Mouse (Mus musculus) mesoderm, embryonic 11.5 days (tissue): ENCODE measurements at regions not wholly inside any gene's neighbourhood (a gene's known extent, or its start where the extent isn't known, plus 50 kb on each side); places are given as distances from the start of the nearest gene placed in this dataset.

ENCODE experiments used
- DNase-seq: peaks from one replicate; pipeline ENCODE4 v3.0.0-alpha.2; 2012; ENCODE audit warnings: low read depth, low spot score

GRCm38 (mm10) chr14:76822766-76823325 lies 213.7 kb upstream of the Ccdc122 start:
- DNase-seq = no peak

- no peak for DNase-seq
Measured at GRCm38 (mm10) chr14:76821892-76822291, 214.7 kb upstream of the Ccdc122 start.

DNA sequence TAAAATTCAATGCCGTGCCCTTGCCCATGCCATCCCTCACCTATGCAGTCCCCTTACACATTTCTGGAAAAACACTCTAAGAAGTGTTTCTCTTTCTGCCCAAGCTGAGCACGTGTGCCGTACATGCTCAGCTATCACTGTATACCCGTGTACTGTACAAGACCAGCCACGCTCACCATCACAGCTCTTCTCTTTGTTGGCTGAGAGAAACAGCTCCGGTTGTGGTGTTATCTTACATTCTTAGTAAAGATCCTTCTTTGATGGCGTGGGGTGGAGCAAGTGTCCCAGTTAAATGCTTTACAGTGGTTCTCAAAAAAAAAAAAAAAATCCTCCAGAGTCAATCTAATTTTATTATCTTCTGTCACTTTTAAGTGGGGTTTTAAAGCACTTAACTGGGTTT lies 215.1 kb upstream of the Ccdc122 start:
- no peak for DNase-seq

- DNase-seq = no peak
Measured at GRCm38 (mm10) chr14:76820989-76821388, 215.6 kb upstream of the Ccdc122 start.

GRCm38 (mm10) chr14:76819690-76820089 lies 216.9 kb upstream of the Ccdc122 start:
- no peak for DNase-seq

GRCm38 (mm10) chr14:76818256-76819010 lies 218.1 kb upstream of the Ccdc122 start:
- DNase-seq = no peak

GRCm38 (mm10) chr14:76817189-76817772 lies 219.3 kb upstream of the Ccdc122 start:
- DNase-seq = no peak

DNA sequence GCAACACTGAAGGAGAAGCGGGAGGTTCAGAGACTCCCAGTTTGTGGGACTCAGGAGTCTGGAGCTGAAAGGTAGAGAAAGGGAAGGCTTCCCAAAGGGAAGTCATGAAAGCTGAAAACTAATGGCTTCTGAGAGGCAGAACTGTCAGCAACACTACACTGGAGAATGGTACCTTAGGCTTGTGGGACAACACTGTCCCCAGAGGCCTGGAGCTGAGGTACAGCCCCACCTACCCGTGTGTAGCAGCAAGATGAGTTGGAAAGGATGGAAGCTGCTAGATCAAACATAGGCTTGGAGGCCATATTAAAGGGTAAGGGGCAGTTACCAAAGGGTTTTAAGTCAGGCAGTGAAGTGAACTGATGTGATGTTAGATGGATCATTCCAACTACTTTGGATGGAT lies 219.9 kb upstream of the Ccdc122 start:
- DNase-seq = no peak

GRCm38 (mm10) chr14:76812155-76812875 lies 224.3 kb upstream of the Ccdc122 start:
- DNase-seq = no peak

DNA sequence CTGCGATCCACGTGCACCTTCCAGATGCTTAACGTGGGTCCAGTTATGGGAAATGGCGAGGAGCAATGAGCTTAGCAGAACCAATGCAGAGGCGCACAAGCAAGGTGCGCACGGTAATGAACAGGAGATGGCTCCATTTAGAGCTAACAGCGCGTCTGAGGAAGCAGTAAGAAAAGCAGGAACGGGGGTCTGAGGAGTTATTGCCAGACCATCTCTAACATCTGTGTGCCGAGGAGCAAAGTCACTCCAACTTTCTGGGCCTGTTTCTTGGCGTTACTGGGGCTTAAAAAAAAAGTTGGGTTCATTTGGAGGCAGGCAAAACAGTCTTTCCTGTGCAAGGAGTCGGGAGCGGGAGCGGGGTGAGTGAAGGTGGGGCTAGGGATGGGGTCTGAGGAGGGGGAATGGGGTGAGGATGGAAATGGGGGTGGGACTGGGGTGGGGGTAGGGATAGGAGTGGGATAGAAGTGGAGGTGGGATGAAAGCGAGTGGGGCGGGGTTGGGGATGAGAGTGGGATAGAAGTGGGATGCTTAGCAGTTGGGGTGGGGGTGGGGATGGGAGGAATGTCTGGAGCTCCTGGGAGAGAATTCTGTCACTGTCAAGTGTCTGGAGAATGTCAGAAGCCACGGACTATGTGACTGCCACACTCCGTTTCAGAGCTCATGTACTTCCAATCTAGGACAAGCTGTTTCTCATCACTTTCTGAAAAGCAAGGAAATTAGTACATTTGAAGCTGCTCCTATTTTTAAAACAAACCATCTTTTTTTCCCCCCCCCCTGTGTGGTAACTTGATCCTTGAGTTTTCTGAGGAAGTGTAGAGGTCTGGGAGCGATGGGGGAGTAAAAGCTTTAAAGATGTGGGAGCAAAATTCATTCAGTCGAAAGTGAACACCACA lies 225.6 kb upstream of the Ccdc122 start:
- peak; percentile 75 for DNase-seq

DNA sequence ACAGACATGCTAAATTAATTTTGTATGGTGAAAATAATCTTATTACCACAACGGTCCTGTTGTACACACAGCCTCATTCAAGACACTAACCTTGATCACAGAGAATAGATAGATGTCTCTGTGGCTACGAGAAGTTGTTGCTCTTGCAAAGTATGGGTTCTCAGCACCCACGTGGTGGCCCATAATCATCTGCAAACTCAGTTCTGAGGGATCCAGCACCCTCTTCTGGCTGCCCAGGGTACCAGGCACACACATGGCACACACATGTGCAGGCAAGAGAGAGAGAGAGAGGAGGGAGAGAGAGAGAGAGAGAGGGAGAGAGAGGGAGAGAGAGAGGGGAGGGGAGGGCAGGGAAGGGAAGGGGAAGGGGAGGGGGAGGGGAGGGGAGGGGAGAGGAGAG lies 226.5 kb upstream of the Ccdc122 start:
- no peak for DNase-seq

DNA sequence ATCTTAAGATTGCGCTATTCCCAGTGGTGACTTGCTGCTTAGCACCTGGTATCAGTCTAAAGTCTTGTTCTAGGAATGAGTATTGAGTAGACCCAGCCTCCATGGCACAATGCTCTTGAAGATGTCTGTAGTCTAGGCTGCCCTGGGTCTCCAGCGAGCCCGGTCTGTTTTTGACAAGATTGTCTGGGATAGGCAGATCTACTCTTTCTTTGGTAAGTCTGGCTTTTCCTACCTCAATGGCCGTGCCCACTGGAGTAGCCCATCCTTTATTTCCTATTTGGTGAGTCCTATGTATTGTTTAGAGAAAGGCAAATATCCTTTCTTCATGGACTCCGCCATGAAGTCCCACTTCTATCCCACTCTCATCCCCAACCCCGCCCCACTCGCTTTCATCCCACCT lies 227.2 kb upstream of the Ccdc122 start:
- no peak for DNase-seq

DNA sequence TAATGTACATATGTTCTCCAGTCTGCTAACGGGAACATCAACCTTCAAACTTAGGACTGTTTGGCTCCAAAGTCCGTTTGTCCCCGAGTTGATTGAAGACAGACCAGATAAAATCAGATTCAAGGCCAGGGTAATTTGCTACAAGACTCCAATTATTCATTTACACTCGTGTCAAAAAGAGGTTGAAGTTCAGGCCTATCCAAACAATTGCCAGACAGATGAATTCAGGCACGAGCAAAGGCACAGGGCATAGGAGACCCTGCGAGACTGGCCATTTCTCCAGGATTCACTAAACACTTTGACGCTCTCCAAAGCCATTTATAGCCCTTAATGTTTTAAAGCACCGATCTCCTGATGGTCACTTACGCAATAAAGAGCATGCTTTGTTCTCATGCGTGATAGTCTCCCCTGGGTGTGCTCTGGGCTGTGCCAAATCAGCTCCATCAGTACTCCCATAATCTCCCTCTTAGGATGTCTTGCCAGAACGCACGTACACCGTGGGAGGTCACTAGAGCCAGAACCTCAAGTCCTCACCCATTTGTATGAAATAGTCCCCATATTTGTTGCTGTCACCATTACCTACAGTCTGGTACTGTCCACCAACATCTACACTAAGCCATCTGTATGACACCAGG lies 231.3 kb upstream of the Ccdc122 start:
- DNase-seq = no peak

DNA sequence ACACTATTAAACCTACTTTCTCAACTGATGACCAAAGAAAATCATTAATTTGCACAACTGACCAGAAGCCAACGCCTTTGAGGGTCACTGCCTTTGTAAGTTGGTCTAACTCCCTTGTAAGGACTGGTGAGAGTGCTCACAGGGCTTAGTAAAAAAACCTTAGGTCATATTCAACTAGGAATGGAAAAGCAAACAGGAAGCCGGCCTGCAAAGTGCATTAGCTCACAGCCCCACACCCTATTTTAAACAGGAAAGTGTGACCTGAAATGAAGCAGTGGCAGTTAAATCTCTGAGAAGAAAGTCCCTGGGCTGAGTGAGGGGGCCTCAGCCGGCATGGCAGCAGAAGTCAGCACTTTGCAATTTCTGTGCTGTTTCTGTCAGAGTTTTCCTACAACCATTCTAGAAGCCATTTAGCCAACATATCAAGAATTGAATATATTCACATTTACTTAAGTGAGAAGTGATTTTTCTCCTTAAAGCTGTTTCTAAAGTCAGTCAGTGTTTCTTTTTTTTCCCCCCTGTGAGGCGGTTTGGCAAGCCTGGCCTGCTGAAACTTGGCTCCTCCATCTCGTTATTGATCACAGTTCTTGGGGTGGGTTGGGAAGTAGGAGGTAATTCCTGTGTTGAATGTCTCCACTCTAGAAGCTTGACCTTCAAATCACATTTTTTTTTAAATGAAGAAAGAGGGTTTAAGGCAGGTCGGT lies 232.0 kb upstream of the Ccdc122 start:
- DNase-seq = no peak

GRCm38 (mm10) chr14:76800181-76800580 lies 236.4 kb upstream of the Ccdc122 start:
- no peak for DNase-seq

DNA sequence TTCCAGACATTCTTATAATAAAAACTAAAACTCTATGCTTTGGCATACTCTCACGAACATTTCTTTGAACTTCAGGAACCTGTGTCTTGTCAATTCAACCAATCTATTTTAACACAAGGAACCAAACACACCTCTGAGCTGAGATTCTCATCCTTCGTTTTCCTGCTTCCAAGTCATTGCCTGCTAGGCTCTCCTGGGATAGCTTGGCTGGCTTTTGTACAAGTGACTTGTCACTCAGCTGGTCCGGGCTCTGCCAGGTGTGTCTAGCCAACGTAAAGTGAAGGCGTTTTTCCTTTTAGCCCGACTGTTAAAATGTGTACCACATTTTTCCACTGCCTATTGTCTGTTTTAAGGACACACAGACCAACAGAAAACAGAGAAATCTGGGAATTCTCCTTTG lies 236.8 kb upstream of the Ccdc122 start:
- no peak for DNase-seq

DNA sequence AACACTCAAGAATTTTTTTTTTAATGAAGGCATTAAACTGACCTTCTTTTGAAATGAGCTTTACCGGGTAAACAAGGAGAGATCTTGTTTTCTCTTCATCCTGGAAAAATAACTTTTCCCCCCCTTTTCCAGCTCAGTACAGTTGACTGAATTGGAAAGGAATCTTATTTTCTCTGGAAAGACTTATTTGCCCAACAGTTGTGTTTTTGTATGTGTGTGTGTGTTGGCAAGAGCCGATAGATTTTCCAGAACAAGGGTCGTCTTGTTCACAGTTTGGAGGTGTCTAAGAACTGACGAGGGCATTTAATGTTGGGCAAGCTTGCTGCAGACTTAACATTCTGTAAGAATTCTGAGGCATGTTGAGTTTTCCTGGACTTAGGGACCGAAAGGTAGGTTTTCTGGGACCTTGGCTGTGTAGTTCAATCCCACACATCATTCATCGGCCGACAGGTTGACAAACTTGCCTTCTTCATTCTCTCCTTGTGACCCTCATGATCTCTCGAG lies 237.6 kb upstream of the Ccdc122 start:
- no peak for DNase-seq

- DNase-seq = no peak
Measured at GRCm38 (mm10) chr14:76798488-76798887, 238.1 kb upstream of the Ccdc122 start.

GRCm38 (mm10) chr14:76797518-76797917 lies 239.1 kb upstream of the Ccdc122 start:
- DNase-seq = no peak
